8 mouse cellular contexts compared by ENCODE assay signal in genomic region chr11:68902047-68902364, GRCm38 (mm10). TPM values are rescaled to one million over a fixed set of nuclear protein-coding genes. Genes with fewer than 3 reads are reported as not detected.
A peak's percentile ranks its signal among the peaks of the same experiment; 100 is the strongest.
DNase-seq lines count a peak whose midpoint lies in the region; ATAC-seq and TF ChIP-seq lines count a peak whose summit lies in the region.

No protein-coding gene starts in this region.

- H3K9ac ChIP-seq in heart, postnatal 0 days (replicated peaks; ENCODE audit: low read depth, low read length), result peak overlapping the region; percentile 99

- TF ChIP-seq CTCF in heart, postnatal 0 days (IDR thresholded peaks at IDR 0.05; ENCODE audit: low read depth), result no peak

- 0 out of 2 replicates have a peak, but pooled peaks cover 6% of the 10 kb centered on the region for H3K4me1 ChIP-seq in heart, postnatal 0 days (ENCODE audit: control insufficient read depth, insufficient read depth)
- peaks cover 15% of the 10 kb centered on the region for H3K4me1 ChIP-seq in hindbrain, embryonic 10.5 days (replicated peaks)
- H3K4me1 ChIP-seq in midbrain, embryonic 10.5 days, result peaks cover 17% of the 10 kb centered on the region

- WGBS in heart, postnatal 0 days, result under 1% methylated on average over 10 of the region's 10 CpGs
- 1% methylated on average over 10 of the region's 10 CpGs for WGBS in hindbrain, embryonic 10.5 days
- WGBS in midbrain, embryonic 10.5 days, result 2% methylated on average over 10 of the region's 10 CpGs

- H3K4me3 ChIP-seq in heart, postnatal 0 days (ENCODE audit: low read depth, low read length), result peak overlapping the region; percentile 88
- peak overlapping the region; percentile 88 for H3K4me3 ChIP-seq in hindbrain, embryonic 10.5 days
- peak overlapping the region; percentile 85 for H3K4me3 ChIP-seq in midbrain, embryonic 10.5 days

- no peak for ATAC-seq in heart, postnatal 0 days (ENCODE audit: insufficient read depth, low read depth)

- peak overlapping the region; percentile 89 for H3K4me2 ChIP-seq in heart, postnatal 0 days (ENCODE audit: low read depth, low read length)

- no peak for DNase-seq in heart, postnatal 0 days (ENCODE audit: low spot score)
- DNase-seq in heart, adult 18-20 months, result no peak
- peak; percentile 33 for DNase-seq in adipocyte (ENCODE audit: low spot score)
- DNase-seq in hindbrain, embryonic 10.5 days (ENCODE audit: low spot score), result no peak
- DNase-seq in midbrain, embryonic 10.5 days (ENCODE audit: low spot score), result no peak
- DNase-seq in layer of hippocampus, adult 9-11 months, result no peak
- DNase-seq in layer of hippocampus, postnatal 36 days, result no peak
- no peak for DNase-seq in c-Kit-positive CD71-positive TER-119-positive erythroid progenitor cells, embryonic 14.5 days (ENCODE audit: low spot score)

- peak overlapping the region; percentile 85 for H3K27ac ChIP-seq in heart, postnatal 0 days (ENCODE audit: low read depth)
- peak overlapping the region; percentile 97 for H3K27ac ChIP-seq in hindbrain, embryonic 10.5 days
- peak overlapping the region; percentile 97 for H3K27ac ChIP-seq in midbrain, embryonic 10.5 days (replicated peaks)

- H3K9me3 ChIP-seq in heart, postnatal 0 days (replicated peaks; ENCODE audit: control insufficient read depth, low read length), result no peaks in the 10 kb centered on the region
- no peaks in the 10 kb centered on the region for H3K9me3 ChIP-seq in hindbrain, embryonic 10.5 days
- H3K9me3 ChIP-seq in midbrain, embryonic 10.5 days (replicated peaks), result no peaks in the 10 kb centered on the region

- TF ChIP-seq EP300 in heart, postnatal 0 days (IDR thresholded peaks at IDR 0.05; ENCODE audit: low read depth), result no peak

- H3K36me3 ChIP-seq in heart, postnatal 0 days (replicated peaks; ENCODE audit: control insufficient read depth, insufficient read depth, low read length), result peaks cover 31% of the 10 kb centered on the region
- H3K36me3 ChIP-seq in hindbrain, embryonic 10.5 days, result peaks cover 48% of the 10 kb centered on the region
- H3K36me3 ChIP-seq in midbrain, embryonic 10.5 days, result peaks cover 47% of the 10 kb centered on the region

- no peaks in the 10 kb centered on the region for H3K27me3 ChIP-seq in heart, postnatal 0 days (ENCODE audit: control insufficient read depth, insufficient read depth, low read length)
- H3K27me3 ChIP-seq in hindbrain, embryonic 10.5 days (ENCODE audit: insufficient read depth, poor library complexity, severe bottlenecking), result peaks cover 4% of the 10 kb centered on the region; the same call in 1 of the 2 replicates
- no peaks in the 10 kb centered on the region for H3K27me3 ChIP-seq in midbrain, embryonic 10.5 days (ENCODE audit: low read depth, poor library complexity, severe bottlenecking)

RNA-seq across cellular contexts. Expression of gene Rpl26, which starts 0.6 kb away (rescaled TPM):
- 1,343 and 1,533 TPM in 2 replicates for total RNA-seq in heart, postnatal 0 days (2014; rRNA removed; ENCODE audit: low replicate concordance)
- 529 and 545 TPM in 2 replicates for polyA plus RNA-seq in heart, postnatal 0 days (2015; fragmentation: Nextera tagmentation; extraction: Ambion mirVana)
- total RNA-seq in heart, adult 18-20 months (2021), result 100 to 1,000 TPM; 679 to 731 TPM
- 904 and 972 TPM in 2 replicates for polyA plus RNA-seq in hindbrain, embryonic 10.5 days (2016; fragmentation: Nextera tagmentation; extraction: Ambion mirVana)
- polyA plus RNA-seq in midbrain, embryonic 10.5 days (2016; fragmentation: Nextera tagmentation; extraction: Ambion mirVana), result 856 and 1,017 TPM in 2 replicates
- 100 to 1,000 TPM; 738 to 741 TPM for total RNA-seq in layer of hippocampus, postnatal 36 days (2021)

RNA-seq across cellular contexts. Expression of gene Rnf222, which starts 13.7 kb away (rescaled TPM):
- not detected in 2 replicates for total RNA-seq in heart, postnatal 0 days (2014; rRNA removed; ENCODE audit: low replicate concordance)
- polyA plus RNA-seq in heart, postnatal 0 days (2015; fragmentation: Nextera tagmentation; extraction: Ambion mirVana), result 0.14 and 0.15 TPM in 2 replicates
- total RNA-seq in heart, adult 18-20 months (2021), result under 1 TPM; 0.15 to 0.21 TPM
- polyA plus RNA-seq in hindbrain, embryonic 10.5 days (2016; fragmentation: Nextera tagmentation; extraction: Ambion mirVana), result 0.07 TPM in 1 of 2 replicates, not detected in the other
- 0.04 and 0.05 TPM in 2 replicates for polyA plus RNA-seq in midbrain, embryonic 10.5 days (2016; fragmentation: Nextera tagmentation; extraction: Ambion mirVana)
- not detected for total RNA-seq in layer of hippocampus, postnatal 36 days (2021)

RNA-seq across cellular contexts. Expression of gene Odf4, which starts 24.9 kb away (rescaled TPM):
- not detected in 2 replicates for total RNA-seq in heart, postnatal 0 days (2014; rRNA removed; ENCODE audit: low replicate concordance)
- not detected in 2 replicates for polyA plus RNA-seq in heart, postnatal 0 days (2015; fragmentation: Nextera tagmentation; extraction: Ambion mirVana)
- total RNA-seq in heart, adult 18-20 months (2021), result not detected
- polyA plus RNA-seq in hindbrain, embryonic 10.5 days (2016; fragmentation: Nextera tagmentation; extraction: Ambion mirVana), result not detected in 2 replicates
- not detected in 2 replicates for polyA plus RNA-seq in midbrain, embryonic 10.5 days (2016; fragmentation: Nextera tagmentation; extraction: Ambion mirVana)
- not detected for total RNA-seq in layer of hippocampus, postnatal 36 days (2021)

RNA-seq across cellular contexts. Expression of gene Ndel1, which starts 30.3 kb away (rescaled TPM):
- total RNA-seq in heart, postnatal 0 days (2014; rRNA removed; ENCODE audit: low replicate concordance), result 70.9 and 130 TPM in 2 replicates
- 60.7 and 62.3 TPM in 2 replicates for polyA plus RNA-seq in heart, postnatal 0 days (2015; fragmentation: Nextera tagmentation; extraction: Ambion mirVana)
- 10 to 100 TPM; 61.2 to 64.3 TPM for total RNA-seq in heart, adult 18-20 months (2021)
- polyA plus RNA-seq in hindbrain, embryonic 10.5 days (2016; fragmentation: Nextera tagmentation; extraction: Ambion mirVana), result 56.3 and 57.7 TPM in 2 replicates
- polyA plus RNA-seq in midbrain, embryonic 10.5 days (2016; fragmentation: Nextera tagmentation; extraction: Ambion mirVana), result 55.2 and 60.3 TPM in 2 replicates
- total RNA-seq in layer of hippocampus, postnatal 36 days (2021), result 10 to 100 TPM; 90.5 to 93.2 TPM

RNA-seq across cellular contexts. Expression of gene Arhgef15, which starts 55.3 kb away (rescaled TPM):
- 12.6 and 19.8 TPM in 2 replicates for total RNA-seq in heart, postnatal 0 days (2014; rRNA removed; ENCODE audit: low replicate concordance)
- polyA plus RNA-seq in heart, postnatal 0 days (2015; fragmentation: Nextera tagmentation; extraction: Ambion mirVana), result 10.0 and 11.6 TPM in 2 replicates
- total RNA-seq in heart, adult 18-20 months (2021), result 10 to 100 TPM; 20.6 to 23.5 TPM
- polyA plus RNA-seq in hindbrain, embryonic 10.5 days (2016; fragmentation: Nextera tagmentation; extraction: Ambion mirVana), result 7.9 and 8.6 TPM in 2 replicates
- polyA plus RNA-seq in midbrain, embryonic 10.5 days (2016; fragmentation: Nextera tagmentation; extraction: Ambion mirVana), result 6.4 and 6.6 TPM in 2 replicates
- 10 to 100 TPM in 1 of 2 experiments, 1 to 10 TPM in 1; 7.4 to 10.5 TPM for total RNA-seq in layer of hippocampus, postnatal 36 days (2021)
